Mouse (Mus musculus): Measurements from ENCODE around the gene Zmiz1.

Gene Zmiz1

GRCm38 (mm10) chr14:25459016-25459393 is at the start of gene Zmiz1:
TSS of gene Zmiz1 (plus strand) at chr14:25459185.
- peak; percentile 83 to 86 for DNase-seq (ENCODE audit: low spot score in 2 of 2)

GRCm38 (mm10) chr14:25411848-25412527 is 47.0 kb upstream of the Zmiz1 start:
- no peak for DNase-seq (ENCODE audit: low spot score in 2 of 2)

GRCm38 (mm10) chr14:25412811-25413210 is 46.2 kb upstream of the Zmiz1 start:
- no peak for DNase-seq (ENCODE audit: low spot score in 2 of 2)

- DNase-seq (ENCODE audit: low spot score in 2 of 2): no peak
Measured at GRCm38 (mm10) chr14:25413510-25413909, 45.5 kb upstream of the Zmiz1 start.

GRCm38 (mm10) chr14:25414115-25414514 is 44.9 kb upstream of the Zmiz1 start:
- DNase-seq (ENCODE audit: low spot score in 2 of 2): no peak

GRCm38 (mm10) chr14:25420001-25420690 is 38.8 kb upstream of the Zmiz1 start:
- no peak for DNase-seq (ENCODE audit: low spot score in 2 of 2)

DNA sequence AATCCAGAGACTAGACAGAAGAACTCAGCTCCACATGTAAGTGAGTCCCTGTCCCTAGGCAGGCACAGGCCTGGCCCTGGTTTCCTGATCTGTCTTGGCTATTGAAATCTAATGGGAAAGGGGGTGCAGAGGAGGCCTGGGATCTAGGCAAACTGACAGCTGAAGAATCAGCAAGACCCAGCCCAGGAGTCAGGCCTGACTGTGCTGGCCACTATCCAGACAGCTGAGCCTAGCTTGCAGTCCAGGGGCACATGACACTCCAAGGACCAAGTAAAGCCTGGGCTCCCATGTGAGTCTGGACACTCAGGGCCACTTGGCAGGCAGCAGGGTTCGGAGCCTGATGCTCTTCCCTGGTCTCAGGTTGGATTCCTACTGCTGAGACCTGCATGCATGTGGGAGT is 38.0 kb upstream of the Zmiz1 start:
- no peak for DNase-seq (ENCODE audit: low spot score in 2 of 2)

- DNase-seq (ENCODE audit: low spot score in 2 of 2): peak in 1 of 2 experiments; percentile 6
Measured at GRCm38 (mm10) chr14:25421596-25422001, 37.4 kb upstream of the Zmiz1 start.

DNA sequence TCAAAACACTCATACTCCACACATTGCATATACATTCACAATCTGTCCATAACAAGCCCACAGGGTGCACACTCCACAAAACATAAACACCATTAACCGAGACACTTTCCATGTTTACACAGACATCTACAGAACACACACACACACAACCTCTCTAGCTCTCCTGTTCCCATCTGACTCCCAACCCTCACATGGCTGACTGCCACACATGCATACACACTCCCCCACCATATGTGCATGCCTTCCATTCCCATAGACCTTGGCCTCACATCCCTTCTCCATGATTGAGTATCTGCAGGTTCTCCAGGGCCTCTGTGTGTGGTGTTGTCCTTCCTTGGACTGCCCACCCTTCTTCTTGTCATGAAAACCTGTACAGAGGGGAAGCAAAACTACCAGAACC is 36.0 kb upstream of the Zmiz1 start:
- no peak for DNase-seq (ENCODE audit: low spot score in 2 of 2)

DNA sequence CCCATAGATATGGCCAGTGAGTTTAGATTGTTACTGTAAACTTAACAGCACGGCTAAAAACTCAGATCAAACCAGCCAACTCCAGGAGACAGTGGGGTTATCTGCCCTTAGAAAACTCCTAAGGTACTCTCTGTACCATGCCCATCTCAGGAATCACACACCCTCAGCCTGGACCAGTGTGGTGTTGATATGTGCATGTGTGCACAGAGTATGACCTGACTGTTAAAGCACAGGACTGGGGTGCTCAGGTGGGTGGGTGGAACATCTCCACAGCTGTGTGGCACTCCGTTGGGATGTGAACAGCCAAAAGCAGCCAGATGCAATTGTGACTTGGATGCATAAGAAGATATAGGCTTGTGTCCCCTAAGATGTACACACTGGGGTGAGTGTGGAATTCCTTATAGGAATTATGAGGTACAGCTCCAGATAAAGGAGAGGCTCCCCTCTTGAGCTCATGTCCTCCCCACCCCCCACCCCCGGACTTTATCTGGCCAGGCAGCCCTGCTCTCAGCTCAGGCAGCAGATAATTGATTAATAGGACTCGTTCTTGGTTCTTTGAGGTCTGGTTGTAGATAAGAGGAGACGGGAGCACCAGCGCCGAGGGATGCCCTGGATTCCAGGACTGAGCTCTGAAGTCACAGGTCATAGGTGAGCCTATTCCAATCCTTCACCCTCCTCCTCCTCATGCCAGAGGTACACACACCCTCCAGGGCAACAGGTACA is 35.1 kb upstream of the Zmiz1 start:
- DNase-seq (ENCODE audit: low spot score in 2 of 2): no peak

DNA sequence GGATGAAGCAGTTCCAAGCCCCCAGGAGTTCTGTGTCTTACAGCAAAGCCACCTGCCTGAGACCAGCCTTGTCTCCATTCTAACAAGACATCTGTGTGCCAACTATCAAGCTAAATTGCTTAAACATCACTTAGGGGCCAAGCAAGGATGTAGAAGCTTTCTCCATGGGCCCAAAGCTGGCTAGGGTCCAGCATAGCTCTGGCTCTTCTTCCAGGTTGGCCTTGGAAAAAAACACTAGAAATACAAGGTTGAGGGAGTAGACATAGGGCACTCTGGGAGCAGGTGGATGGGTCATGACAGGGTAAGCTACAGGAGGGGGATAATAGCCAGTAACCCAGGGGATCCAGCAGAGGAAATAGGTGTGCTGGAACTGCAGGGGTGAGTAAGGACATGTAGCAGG is 20.7 kb upstream of the Zmiz1 start:
- no peak for DNase-seq (ENCODE audit: low spot score in 2 of 2)

GRCm38 (mm10) chr14:25440116-25440515 is 18.9 kb upstream of the Zmiz1 start:
- no peak for DNase-seq (ENCODE audit: low spot score in 2 of 2)

DNA sequence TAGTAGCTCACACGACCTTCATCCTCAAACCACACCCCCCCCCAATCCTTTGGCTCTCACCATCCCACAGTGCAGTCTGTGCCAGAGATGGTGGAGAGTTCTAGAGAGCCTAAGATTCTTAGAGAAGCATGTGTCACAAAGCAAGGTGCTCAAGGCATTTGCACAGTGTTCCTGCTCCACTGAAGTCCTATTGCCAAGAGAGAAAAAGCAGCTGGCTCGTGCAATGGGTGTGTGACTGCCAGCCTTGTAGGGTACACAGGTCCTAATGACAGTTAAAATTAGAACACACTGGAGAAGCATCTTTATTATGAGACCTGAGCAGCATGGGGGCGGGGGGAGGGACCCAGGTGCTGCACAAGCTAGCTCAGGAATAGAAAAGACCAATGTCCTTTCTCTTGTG is 18.2 kb upstream of the Zmiz1 start:
- DNase-seq (ENCODE audit: low spot score in 2 of 2): no peak

DNA sequence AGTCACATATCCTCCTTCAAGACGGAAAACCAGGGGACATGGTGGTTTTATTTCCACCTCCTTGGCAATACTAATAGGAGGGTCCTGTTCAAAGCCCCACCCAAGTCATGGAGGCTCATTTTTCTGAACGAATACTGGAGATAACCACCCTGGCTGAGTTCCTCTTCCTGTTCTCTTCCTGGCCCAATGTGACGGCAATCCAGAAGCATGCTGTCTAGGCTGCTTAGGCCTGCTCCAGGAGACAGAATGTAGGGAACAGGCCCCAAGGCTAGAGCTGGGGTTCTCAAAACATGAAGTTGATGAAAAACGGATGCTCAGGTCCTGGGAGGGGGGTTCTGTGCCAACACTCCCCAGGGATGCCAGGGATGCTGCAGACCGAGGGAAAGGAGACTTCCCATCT is 17.5 kb upstream of the Zmiz1 start:
- no peak for DNase-seq (ENCODE audit: low spot score in 2 of 2)

DNA sequence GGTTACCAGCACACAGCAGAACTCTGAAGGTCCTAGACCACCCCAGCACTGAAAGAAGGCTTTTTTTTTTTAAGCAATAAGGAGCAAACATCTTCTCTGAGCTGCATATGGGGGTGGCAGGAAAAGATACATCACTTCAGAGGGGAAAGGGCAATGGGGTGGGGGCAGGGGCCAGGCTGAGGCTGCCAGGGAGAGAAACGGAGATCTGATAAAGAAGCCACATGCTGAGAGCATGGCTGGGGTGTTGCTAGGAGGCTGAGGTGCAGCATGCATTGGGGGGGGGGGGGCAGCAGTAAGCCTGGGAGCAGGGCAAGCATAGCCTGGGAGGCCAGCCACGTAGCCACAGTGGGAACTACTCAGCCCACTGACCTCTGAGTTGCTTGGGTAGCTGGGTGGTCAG is 16.3 kb upstream of the Zmiz1 start:
- no peak for DNase-seq (ENCODE audit: low spot score in 2 of 2)

- DNase-seq (ENCODE audit: low spot score in 2 of 2): no peak
Measured at GRCm38 (mm10) chr14:25447136-25447775, 11.7 kb upstream of the Zmiz1 start.

GRCm38 (mm10) chr14:25448471-25448870 is 10.5 kb upstream of the Zmiz1 start:
- no peak for DNase-seq (ENCODE audit: low spot score in 2 of 2)

DNA sequence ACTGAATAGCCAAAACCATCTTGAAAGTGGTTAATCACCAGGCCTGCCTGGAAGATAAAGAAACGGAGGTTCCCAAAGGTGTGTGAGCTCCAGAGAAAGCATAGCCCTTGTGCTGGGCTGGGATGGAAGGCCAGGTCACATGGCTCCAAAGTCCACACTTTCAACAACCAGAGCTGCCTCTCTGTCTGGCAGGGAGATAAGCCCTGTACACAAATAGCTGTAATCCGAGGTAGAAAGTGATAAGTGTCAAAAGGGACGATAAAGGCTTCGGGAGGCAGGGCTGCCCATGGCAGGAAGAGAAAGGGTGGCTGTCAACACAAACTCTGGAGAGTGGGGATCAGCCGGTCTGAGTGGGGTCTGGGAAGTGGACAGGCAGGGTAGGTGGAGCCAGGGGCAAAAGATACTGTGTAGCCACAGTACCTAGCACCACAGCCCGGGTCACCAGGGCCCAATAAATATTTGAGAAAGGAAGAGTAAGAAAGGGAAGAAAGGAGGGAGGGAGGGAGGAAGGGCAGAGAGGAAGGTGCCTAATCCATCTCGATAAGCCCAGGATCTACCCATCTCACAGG is 7.8 kb upstream of the Zmiz1 start:
- no peak for DNase-seq (ENCODE audit: low spot score in 2 of 2)

DNA sequence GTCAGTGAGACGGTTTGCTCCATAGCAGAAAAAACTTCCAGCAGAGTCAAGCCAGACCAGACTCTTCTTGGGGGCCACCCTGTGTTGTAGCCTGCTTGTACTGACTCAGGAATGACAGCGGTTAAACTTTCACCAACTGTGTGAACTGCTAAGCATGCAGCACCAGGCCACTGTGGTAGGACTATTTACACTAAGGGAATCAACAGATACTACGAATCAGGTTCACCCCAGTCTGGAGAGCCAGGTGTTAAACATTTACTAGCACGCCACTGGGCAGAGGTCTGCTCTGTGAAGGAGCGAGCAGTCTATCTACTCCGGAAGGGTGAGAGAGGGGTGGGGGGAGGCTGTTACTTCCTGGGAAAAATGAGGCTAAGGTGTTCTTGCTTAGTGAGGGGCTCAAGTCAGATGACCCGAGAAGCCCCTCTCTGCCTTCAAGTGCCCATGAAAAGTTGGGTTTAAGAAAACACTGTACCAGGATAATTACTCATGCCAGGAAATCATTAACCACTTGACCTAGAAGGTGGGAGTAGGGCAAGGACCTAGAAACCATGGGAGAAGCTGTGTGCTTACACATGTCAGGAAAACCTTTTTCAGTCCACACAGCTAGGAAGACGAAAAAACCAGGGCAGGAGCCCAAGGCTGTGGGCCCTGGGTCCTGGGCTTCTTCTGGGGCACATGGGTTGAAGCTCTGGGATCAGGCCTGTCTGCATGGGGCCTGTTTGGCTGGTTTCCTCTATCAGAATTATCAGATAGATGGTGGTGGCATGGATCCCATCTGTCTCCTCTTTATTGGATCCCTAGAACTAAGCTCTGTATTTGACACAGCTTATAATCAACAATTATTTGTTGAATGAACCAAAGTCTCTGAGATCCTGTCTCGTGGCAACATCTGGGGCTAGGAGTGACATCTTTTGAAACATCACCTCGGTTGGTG is 7.0 kb upstream of the Zmiz1 start:
- DNase-seq (ENCODE audit: low spot score in 2 of 2): no peak

GRCm38 (mm10) chr14:25452633-25453025 is 6.4 kb upstream of the Zmiz1 start:
- DNase-seq (ENCODE audit: low spot score in 2 of 2): peak; percentile 48 to 58

Measured in spleen, postnatal 36 days (tissue).